Mouse (Mus musculus): ENCODE data around the gene Pxt1.

Gene Pxt1

GRCm38 (mm10) chr17:28943740-28944139 is at the start of gene Pxt1:
Pxt1 (minus strand) TSS chr17:28943840.
- POLR2A ChIA-PET, result interaction anchor here in 3 of 4 experiments (0.7 to 4.9 kb wide), 6 partner anchors 12 to 150 kb away, joined by 3 to 37 read pairs (median 4); no protein-coding TSS in a partner anchor

DNA sequence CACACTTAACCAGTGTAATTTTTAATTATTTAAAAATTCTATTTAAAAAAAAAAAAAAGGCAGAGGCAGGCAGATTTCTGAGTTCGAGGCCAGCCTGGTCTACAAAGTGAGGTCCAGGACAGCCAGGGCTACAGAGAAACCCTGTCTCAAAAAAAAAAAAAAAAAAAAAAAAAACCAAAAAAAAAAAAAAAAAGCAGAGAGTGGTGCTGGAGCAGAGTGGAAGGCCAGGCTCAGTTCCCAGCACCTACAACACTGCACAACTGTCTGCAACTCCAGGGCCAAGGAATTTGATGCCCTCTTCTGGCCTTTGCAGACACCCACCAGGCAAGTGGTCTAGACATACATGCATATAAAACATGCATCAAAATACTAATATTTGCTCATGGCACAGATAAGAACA is 49.4 kb upstream of the Pxt1 start:
- POLR2A ChIA-PET, result interaction anchor here in 3 of 4 experiments (0.7 to 14.6 kb wide), 6 partner anchors 10 to 63 kb away, joined by 3 to 252 read pairs (median 8); partner anchors contain the start of genes Stk38 (in 2 of the 3) and Srsf3 (in 1 of the 3)
- CTCF ChIA-PET, result interaction anchor here (0.6 to 2.3 kb wide), 14 partner anchors 8 to 761 kb away, joined by 3 to 7 read pairs (median 4); partner anchors contain the start of gene Stk38 (in 1 of the 4)

More at GRCm38 (mm10) chr17:28943740-28944139, at the start of gene Pxt1:
- CTCF ChIA-PET, result interaction anchor here in 1 of 4 experiments (1.4 kb wide), 1 partner anchor 43 kb away, joined by 4 read pairs; no protein-coding TSS in a partner anchor

GRCm38 (mm10) chr17:28992105-28992504 is 48.5 kb upstream of the Pxt1 start:
- POLR2A ChIA-PET, result interaction anchor here in 2 of 4 experiments (1.0 to 14.6 kb wide), 7 partner anchors 10 to 241 kb away, joined by 3 to 252 read pairs (median 3); partner anchors contain the start of gene Stk38 (in 2 of the 2)

GRCm38 (mm10) chr17:28991286-28991685 is 47.6 kb upstream of the Pxt1 start:
- CTCF ChIA-PET, result interaction anchor here in 2 of 4 experiments (0.7 to 0.9 kb wide), 3 partner anchors 13 to 352 kb away, joined by 3 to 5 read pairs (median 4); no protein-coding TSS in a partner anchor
- POLR2A ChIA-PET, result interaction anchor here in 3 of 4 experiments (0.7 to 14.6 kb wide), 20 partner anchors 8 to 105 kb away, joined by 3 to 252 read pairs (median 4); partner anchors contain the start of genes Stk38 (in 2 of the 3), Cdkn1a (in 1 of the 3) and Srsf3 (in 1 of the 3)

More at GRCm38 (mm10) chr17:28992105-28992504, 48.5 kb upstream of the Pxt1 start:
- CTCF ChIA-PET, result no interaction called here

- ChIA-PET POLR2A (interaction anchor here (0.6 to 14.6 kb wide), 29 partner anchors 8 to 106 kb away, joined by 3 to 252 read pairs (median 4); partner anchors contain the start of genes Srsf3 (in 2 of the 4), Stk38 (in 2 of the 4) and Kctd20 (in 1 of the 4)), CTCF (interaction anchor here in 3 of 4 experiments (0.5 to 4.6 kb wide), 10 partner anchors 9 to 237 kb away, joined by 3 to 66 read pairs (median 4); no protein-coding TSS in a partner anchor)
Observed at GRCm38 (mm10) chr17:28990060-28990459, 46.4 kb upstream of the Pxt1 start.

DNA sequence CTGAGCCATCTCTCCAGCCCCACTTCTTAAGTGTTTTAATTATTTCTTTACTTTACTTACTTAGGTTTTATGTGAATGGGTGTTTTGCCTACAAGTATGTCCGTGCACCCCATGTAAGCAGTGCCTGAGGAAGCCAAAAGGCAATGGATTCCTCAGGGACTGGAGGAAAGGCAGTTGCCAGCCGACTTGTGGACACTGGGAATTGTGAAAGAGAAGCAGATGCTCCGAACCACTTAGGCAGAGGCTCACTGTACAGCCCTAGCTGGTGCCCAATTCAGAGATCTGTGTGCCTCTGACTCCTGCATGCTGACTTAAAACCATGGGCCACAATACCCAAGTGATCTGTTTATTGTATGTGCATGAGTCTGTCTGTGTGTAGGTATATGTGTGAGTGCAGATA is 45.4 kb upstream of the Pxt1 start:
- POLR2A ChIA-PET, result interaction anchor here in 3 of 4 experiments (0.7 to 14.6 kb wide), 22 partner anchors 7 to 305 kb away, joined by 3 to 252 read pairs (median 10); partner anchors contain the start of genes Srsf3 (in 2 of the 3) and Stk38 (in 2 of the 3)
- CTCF ChIA-PET, result interaction anchor here in 2 of 4 experiments (0.5 to 4.6 kb wide), 11 partner anchors 16 to 353 kb away, joined by 3 to 66 read pairs (median 16); partner anchors contain the start of gene Stk38 (in 2 of the 2)

DNA sequence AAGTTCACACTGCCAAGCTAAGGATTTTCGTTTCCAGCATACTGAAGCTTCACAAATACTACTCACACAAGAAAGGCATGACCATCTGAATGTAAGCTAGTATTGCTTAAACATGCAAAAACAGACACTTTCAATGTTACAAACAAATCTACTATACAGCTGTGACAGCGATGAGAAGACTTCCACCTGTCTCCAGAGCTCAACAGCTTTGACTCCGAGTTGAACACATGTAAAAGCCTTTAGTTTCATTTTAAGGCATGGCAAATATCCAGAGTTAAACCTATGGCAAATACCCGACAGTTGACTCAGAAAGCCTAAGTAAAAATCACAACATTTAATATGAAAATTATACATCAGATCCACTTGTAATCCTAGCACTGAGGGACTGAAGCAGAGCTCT is 44.7 kb upstream of the Pxt1 start:
- ChIA-PET POLR2A (interaction anchor here (0.8 to 14.6 kb wide), 60 partner anchors 8 to 305 kb away, joined by 3 to 252 read pairs (median 6); partner anchors contain the start of genes Srsf3 (in 3 of the 4), Cdkn1a (in 2 of the 4), Stk38 (in 2 of the 4) and Kctd20 (in 1 of the 4)), CTCF (interaction anchor here (0.5 to 4.6 kb wide), 91 partner anchors 9 to 1381 kb away, joined by 3 to 66 read pairs (median 4); partner anchors contain the start of genes Kctd20 (in 2 of the 4), Stk38 (in 2 of the 4), 4930539E08Rik (in 1 of the 4) and Srsf3 (in 1 of the 4))

GRCm38 (mm10) chr17:28987713-28988112 is 44.1 kb upstream of the Pxt1 start:
- CTCF ChIA-PET, result interaction anchor here (0.6 to 4.6 kb wide), 103 partner anchors 8 to 1381 kb away, joined by 3 to 66 read pairs (median 4); partner anchors contain the start of genes Stk38 (in 3 of the 4), Kctd20 (in 2 of the 4), 4930539E08Rik (in 1 of the 4) and Srsf3 (in 1 of the 4)
- POLR2A ChIA-PET, result interaction anchor here (0.6 to 14.6 kb wide), 68 partner anchors 8 to 363 kb away, joined by 3 to 252 read pairs (median 5); partner anchors contain the start of genes Srsf3 (in 3 of the 4), Cdkn1a (in 2 of the 4), Stk38 (in 2 of the 4) and Kctd20 (in 1 of the 4)

- ChIA-PET POLR2A (interaction anchor here (0.6 to 14.6 kb wide), 45 partner anchors 9 to 1078 kb away, joined by 3 to 252 read pairs (median 6); partner anchors contain the start of genes Srsf3 (in 3 of the 4), Stk38 (in 2 of the 4), Kctd20 (in 1 of the 4) and Pxt1 (in 1 of the 4)), CTCF (interaction anchor here (0.6 to 4.6 kb wide), 58 partner anchors 8 to 384 kb away, joined by 3 to 66 read pairs (median 6); partner anchors contain the start of genes Stk38 (in 3 of the 4) and Kctd20 (in 1 of the 4))
Observed at GRCm38 (mm10) chr17:28986833-28987232, 43.2 kb upstream of the Pxt1 start.

GRCm38 (mm10) chr17:28984724-28985420 is 41.2 kb upstream of the Pxt1 start:
- POLR2A ChIA-PET, result interaction anchor here in 2 of 4 experiments (0.9 to 9.0 kb wide), 11 partner anchors 9 to 72 kb away, joined by 3 to 97 read pairs (median 5); partner anchors contain the start of genes Srsf3 (in 2 of the 2) and Stk38 (in 2 of the 2)
- CTCF ChIA-PET, result interaction anchor here in 1 of 4 experiments (0.9 to 4.4 kb wide), 5 partner anchors 9 to 80 kb away, joined by 3 to 43 read pairs (median 3); partner anchors contain the start of gene Srsf3

DNA sequence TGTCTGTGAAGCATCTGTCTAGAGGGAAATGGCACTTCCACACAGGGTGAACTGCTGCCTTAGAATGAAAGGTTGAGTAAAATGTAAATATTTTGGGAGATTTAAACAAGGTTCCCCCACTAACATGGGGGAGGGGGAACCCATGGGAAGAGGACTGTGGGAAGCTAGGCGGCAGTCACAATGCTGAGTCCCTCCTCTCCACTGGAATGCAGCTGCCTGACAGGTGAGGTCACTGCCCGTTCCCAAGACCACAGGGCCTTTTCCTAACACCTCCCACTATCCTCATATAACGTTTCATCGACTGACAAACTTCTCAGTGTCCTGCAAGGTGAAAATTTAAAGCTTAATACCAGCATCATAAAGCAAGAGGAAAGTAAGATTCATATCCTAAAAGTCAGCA is 39.0 kb upstream of the Pxt1 start:
- POLR2A ChIA-PET, result interaction anchor here in 3 of 4 experiments (0.6 to 4.9 kb wide), 45 partner anchors 8 to 195 kb away, joined by 3 to 44 read pairs (median 4); partner anchors contain the start of genes Srsf3 (in 2 of the 3), Stk38 (in 2 of the 3) and Kctd20 (in 1 of the 3)
- CTCF ChIA-PET, result interaction anchor here in 2 of 4 experiments (0.5 to 1.5 kb wide), 5 partner anchors 11 to 195 kb away, joined by 3 to 5 read pairs (median 4); no protein-coding TSS in a partner anchor

DNA sequence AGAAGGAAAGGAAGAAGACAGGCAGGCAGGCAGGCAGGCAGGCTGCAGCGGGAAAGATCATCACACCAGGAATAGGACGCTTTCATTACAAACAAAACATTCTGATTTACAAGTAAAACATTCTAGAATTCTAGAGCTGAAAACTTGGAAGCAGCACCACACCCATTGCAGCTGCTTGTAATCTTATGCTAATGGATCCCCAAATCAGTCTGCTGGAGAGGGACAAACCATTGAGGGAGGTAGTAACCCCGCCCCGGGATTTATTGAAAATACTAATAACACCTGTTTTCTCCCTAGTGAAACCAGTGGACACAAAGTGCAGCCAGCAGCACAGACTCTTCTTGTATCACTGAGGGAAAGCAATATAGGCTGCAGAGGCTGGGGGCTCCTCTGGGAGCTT is 37.4 kb upstream of the Pxt1 start:
- ChIA-PET POLR2A (interaction anchor here in 3 of 4 experiments (0.6 to 4.9 kb wide), 30 partner anchors 8 to 477 kb away, joined by 3 to 44 read pairs (median 4); partner anchors contain the start of genes Stk38 (in 2 of the 3), Mapk14 (in 1 of the 3) and Srsf3 (in 1 of the 3)), CTCF (interaction anchor here in 2 of 4 experiments (0.7 to 1.2 kb wide), 9 partner anchors 9 to 218 kb away, joined by 3 to 5 read pairs (median 3); no protein-coding TSS in a partner anchor)

DNA sequence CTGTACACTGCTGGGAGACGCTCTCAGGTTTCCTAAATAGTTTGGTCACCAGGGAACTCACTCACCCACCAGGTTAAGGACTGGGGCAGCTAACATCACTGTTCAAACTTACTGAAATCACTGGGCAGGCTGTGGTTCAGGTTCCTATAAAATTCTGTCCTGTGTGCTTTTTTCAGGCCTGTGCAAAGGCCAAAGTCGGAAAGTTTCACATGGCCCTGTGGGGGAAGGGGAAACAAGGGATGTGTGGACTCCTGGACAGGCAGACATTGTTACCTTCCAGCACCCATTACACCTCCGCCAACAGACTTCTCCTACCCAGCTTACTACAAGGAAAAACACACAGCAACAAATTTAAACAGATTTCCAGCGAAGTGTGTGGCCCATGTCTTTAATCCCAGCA is 35.5 kb upstream of the Pxt1 start:
- CTCF ChIA-PET, result interaction anchor here in 2 of 4 experiments (0.6 to 1.4 kb wide), 2 partner anchors 8 to 192 kb away, joined by 3 to 4 read pairs; no protein-coding TSS in a partner anchor
- POLR2A ChIA-PET, result interaction anchor here in 2 of 4 experiments (1.5 to 9.7 kb wide), 4 partner anchors 8 to 37 kb away, joined by 4 to 83 read pairs (median 18); partner anchors contain the start of gene Stk38 (in 1 of the 2)

DNA sequence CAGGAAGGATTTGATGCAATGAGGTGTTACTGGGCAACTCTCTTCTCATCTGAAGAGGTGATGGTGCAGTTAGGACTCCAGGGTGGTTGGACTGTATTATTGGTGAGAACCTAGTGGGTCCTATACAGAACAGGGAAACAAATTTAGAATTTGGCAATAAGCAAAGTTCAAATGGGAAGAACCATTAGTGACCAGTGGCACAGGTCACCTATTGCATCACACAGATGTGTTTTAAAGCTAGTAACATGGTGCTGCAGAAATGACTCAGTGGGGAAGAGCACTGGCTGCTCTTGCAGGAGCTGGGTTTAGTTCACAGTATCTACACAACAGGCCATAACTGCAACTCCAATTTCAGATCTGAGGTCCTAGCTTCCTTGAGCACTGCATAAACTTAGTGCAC is 26.5 kb upstream of the Pxt1 start:
- ChIA-PET POLR2A (interaction anchor here in 2 of 4 experiments (0.8 to 9.7 kb wide), 14 partner anchors 6 to 195 kb away, joined by 3 to 83 read pairs (median 4); partner anchors contain the start of gene Stk38 (in 2 of the 2)), CTCF (interaction anchor here in 2 of 4 experiments (0.6 to 3.9 kb wide), 3 partner anchors 17 to 69 kb away, joined by 3 to 15 read pairs (median 4); no protein-coding TSS in a partner anchor)

GRCm38 (mm10) chr17:28967021-28967610 is 23.5 kb upstream of the Pxt1 start:
- POLR2A ChIA-PET, result interaction anchor here in 3 of 4 experiments (0.6 to 8.6 kb wide), 27 partner anchors 8 to 190 kb away, joined by 3 to 83 read pairs (median 4); partner anchors contain the start of genes Kctd20 (in 1 of the 3) and Srsf3 (in 1 of the 3)
- CTCF ChIA-PET, result interaction anchor here in 3 of 4 experiments (0.6 to 1.5 kb wide), 6 partner anchors 8 to 1097 kb away, joined by 3 to 9 read pairs (median 5); no protein-coding TSS in a partner anchor

DNA sequence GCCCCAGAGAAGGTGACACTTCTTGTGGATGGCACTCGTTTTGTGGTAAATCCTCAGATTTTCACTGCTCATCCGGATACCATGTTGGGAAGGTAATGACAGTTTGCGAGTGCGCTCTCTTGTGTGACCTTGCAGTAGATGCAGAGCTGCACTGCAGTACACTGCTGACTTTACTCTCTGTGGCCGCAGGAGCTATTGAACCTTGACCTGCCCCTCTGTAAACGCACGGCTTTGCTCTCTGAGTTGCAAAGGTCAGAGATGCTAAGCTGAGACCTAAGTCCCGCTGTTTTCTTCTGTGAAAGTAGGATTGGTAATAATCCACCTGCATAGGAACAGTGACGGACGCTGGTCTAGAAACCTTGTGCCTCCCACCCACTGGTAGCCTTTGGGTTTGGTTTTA is 18.0 kb upstream of the Pxt1 start:
- POLR2A ChIA-PET, result interaction anchor here in 3 of 4 experiments (0.6 to 8.6 kb wide), 13 partner anchors 8 to 69 kb away, joined by 3 to 83 read pairs (median 4); partner anchors contain the start of gene Kctd20 (in 1 of the 3)
- CTCF ChIA-PET, result interaction anchor here in 1 of 4 experiments (1.1 to 1.3 kb wide), 3 partner anchors 16 to 28 kb away, joined by 3 to 6 read pairs (median 4); no protein-coding TSS in a partner anchor
